Mouse (Mus musculus) adrenal gland (tissue): Measurements from ENCODE around the gene Scn10a.

Experiments
- intact Hi-C: fragments of 180-260 bp; cut with DNase I; formaldehyde crosslinking; loops from one replicate; pipeline ENCODE4 v1.15.1; 2025

The Scn10a gene

GRCm38 (mm10) chr9:119641985-119642384, 77.1 kb downstream of the Scn10a start:
- intact Hi-C loops: loop anchor here (10.0 kb wide), 1 partner anchor 253 kb away; the partner anchor contains the start of gene Wdr48

GRCm38 (mm10) chr9:119634216-119634843, 84.8 kb downstream of the Scn10a start:
- intact Hi-C loops: no loop called here

GRCm38 (mm10) chr9:119633475-119633874, 85.6 kb downstream of the Scn10a start:
- intact Hi-C loops: no loop called here

GRCm38 (mm10) chr9:119632801-119633200, 86.3 kb downstream of the Scn10a start:
- intact Hi-C loops: no loop called here

GRCm38 (mm10) chr9:119631899-119632533, 87.1 kb downstream of the Scn10a start:
- intact Hi-C loops: no loop called here

GRCm38 (mm10) chr9:119631393-119631898, 87.7 kb downstream of the Scn10a start:
- intact Hi-C loops: no loop called here

GRCm38 (mm10) chr9:119628690-119629268, 90.3 kb downstream of the Scn10a start:
- intact Hi-C loops: no loop called here

GRCm38 (mm10) chr9:119627227-119627626, 91.9 kb downstream of the Scn10a start:
- intact Hi-C loops: no loop called here

- intact Hi-C loops: no loop called here
These were observed 95.0 kb downstream of the Scn10a start for GRCm38 (mm10) chr9:119624151-119624550.

GRCm38 (mm10) chr9:119614798-119615197, 104.3 kb downstream of the Scn10a start:
- intact Hi-C loops: no loop called here

- intact Hi-C loops: no loop called here
These were observed 108.5 kb downstream of the Scn10a start for GRCm38 (mm10) chr9:119610563-119611166.

- intact Hi-C loops: no loop called here
These were observed 112.2 kb downstream of the Scn10a start for GRCm38 (mm10) chr9:119606906-119607305.

GRCm38 (mm10) chr9:119604607-119605006, 114.5 kb downstream of the Scn10a start:
- intact Hi-C loops: no loop called here

- intact Hi-C loops: no loop called here
These were observed 120.6 kb downstream of the Scn10a start for GRCm38 (mm10) chr9:119598501-119598900.

- intact Hi-C loops: no loop called here
These were observed 121.8 kb downstream of the Scn10a start for GRCm38 (mm10) chr9:119597332-119597731.

GRCm38 (mm10) chr9:119589592-119589991, 129.5 kb downstream of the Scn10a start:
- intact Hi-C loops: no loop called here

GRCm38 (mm10) chr9:119588763-119589449, 130.2 kb downstream of the Scn10a start:
- intact Hi-C loops: no loop called here

- intact Hi-C loops: loop anchor here (1.0 kb wide), 1 partner anchor 120 kb away; no protein-coding TSS in a partner anchor
These were observed 138.5 kb downstream of the Scn10a start for GRCm38 (mm10) chr9:119580668-119581067.

- intact Hi-C loops: loop anchor here (1.0 kb wide), 1 partner anchor 120 kb away; no protein-coding TSS in a partner anchor
These were observed 138.9 kb downstream of the Scn10a start for GRCm38 (mm10) chr9:119580187-119580586.

- intact Hi-C loops: no loop called here
These were observed 140.3 kb downstream of the Scn10a start, which contains the start of gene Scn5a for GRCm38 (mm10) chr9:119578636-119579438. Scn5a (minus strand) TSS chr9:119579016.
